Mouse (Mus musculus) left cerebral cortex, postnatal 14 days (tissue): Measurements from ENCODE around the gene Necap2. TPM values are rescaled to one million over a fixed set of nuclear protein-coding genes. Genes with fewer than 3 reads are reported as not detected.

ENCODE experiments used
- DNase-seq, 2 experiments: peaks; one replicate each; pipeline ENCODE4 v3.0.0; 2021 to 2022; ENCODE audit warnings: low spot score in 2 of 2, mixed read lengths in 1 of 2
- intact Hi-C: fragments of 180-260 bp; cut with DNase I; formaldehyde crosslinking; loops from one replicate; pipeline ENCODE4 v1.15.1; 2025
- total RNA-seq, 2 experiments: library from RNA; stranded (reverse); gene quantifications; 2 replicates each; pipeline ENCODE4 v1.2.3; 2021

Gene Necap2
- total RNA-seq, 2 experiments from 2014 or later = 45.4 to 50.2 TPM

- DNase-seq = no peak
- intact Hi-C loops = loop anchor here (5.0 kb wide), 1 partner anchor 39 kb away; no protein-coding TSS in a partner anchor
Measured at GRCm38 (mm10) chr4:141078510-141079137, 467 bp upstream of the Necap2 start.

DNA sequence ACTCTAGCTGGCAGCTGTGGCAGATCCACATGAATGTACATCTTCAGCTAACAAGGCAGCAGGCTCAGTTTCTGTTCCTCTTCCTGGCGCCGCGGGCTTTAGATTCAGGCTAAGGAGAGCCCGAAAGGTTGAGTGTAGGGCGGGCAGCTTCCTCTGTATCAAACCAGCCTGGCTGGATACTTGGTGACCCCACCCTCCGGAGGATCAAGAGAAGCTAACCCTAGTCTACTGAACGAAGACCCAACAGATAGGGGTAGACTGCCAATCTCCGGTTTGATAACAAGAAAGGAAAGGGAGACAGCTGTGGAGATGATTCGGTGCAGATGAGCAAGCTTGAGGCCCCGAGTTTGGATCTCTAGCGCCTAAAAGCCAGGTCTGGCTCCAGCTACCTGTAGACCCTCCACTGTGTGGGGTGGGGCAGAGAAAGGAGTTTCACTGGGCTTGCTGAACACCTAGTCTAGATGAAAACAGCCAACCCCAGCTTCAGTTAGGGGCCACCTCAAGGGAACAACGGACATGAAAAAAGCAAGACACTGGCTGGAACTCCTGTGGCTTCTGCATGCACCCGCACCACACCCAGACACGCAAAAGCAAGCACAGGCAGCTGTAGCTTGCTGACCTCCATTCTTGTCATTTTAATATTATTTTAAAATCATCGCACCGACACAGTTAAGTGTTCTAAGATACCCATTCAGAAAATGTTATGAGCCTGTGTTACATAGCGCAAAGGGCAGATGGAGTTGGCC is 1.2 kb downstream of the Necap2 start:
- DNase-seq = no peak
- intact Hi-C loops = loop anchor here (5.0 kb wide), 1 partner anchor 40 kb away; no protein-coding TSS in a partner anchor

DNA sequence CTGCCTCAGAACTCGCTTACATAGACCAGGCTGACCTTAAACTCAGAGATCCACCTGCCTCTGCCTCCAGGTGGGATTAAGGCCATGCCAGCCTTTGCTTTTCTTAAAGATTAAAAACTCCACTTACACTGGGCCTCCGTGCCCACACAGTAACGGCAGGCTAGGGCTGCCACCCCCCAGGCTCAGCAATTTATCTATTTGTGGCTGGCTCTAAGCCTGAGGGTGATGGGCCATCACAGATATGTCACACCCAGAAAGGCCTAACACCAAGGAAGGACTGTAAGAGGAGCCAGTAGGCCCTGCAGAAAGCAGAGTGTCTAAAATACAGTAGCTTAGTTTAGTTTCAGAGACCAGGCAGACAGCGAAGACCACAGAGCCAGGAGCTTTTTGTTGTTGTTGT is 4.0 kb downstream of the Necap2 start:
- intact Hi-C loops = no loop called here
- no peak for DNase-seq

- intact Hi-C loops = no loop called here
- DNase-seq = peak; percentile 75 to 85
Measured at GRCm38 (mm10) chr4:141073661-141074060, 4.5 kb downstream of the Necap2 start.

- intact Hi-C loops = no loop called here
- no peak for DNase-seq
Measured at GRCm38 (mm10) chr4:141072502-141072901, 5.7 kb downstream of the Necap2 start.

DNA sequence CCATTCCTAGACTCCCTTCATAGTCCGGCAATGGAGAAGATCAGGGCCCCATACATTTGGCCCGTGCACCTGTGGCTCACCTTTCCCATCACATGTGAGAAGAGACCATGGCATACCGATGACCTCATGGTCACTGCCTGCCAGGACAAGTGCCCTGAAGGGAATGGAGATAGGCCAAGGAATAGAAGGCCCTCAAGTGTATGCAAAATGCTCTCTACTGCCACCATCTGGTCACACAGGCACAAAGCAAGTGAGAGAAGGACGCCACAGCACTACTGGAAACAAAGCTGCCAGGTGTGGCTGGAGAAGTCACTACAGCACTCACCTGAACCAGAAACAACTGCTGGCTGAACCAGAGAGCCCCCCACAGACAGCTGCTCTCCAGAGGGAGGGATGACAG is 8.4 kb downstream of the Necap2 start:
- intact Hi-C loops = no loop called here
- DNase-seq = peak; percentile 66 to 68

DNA sequence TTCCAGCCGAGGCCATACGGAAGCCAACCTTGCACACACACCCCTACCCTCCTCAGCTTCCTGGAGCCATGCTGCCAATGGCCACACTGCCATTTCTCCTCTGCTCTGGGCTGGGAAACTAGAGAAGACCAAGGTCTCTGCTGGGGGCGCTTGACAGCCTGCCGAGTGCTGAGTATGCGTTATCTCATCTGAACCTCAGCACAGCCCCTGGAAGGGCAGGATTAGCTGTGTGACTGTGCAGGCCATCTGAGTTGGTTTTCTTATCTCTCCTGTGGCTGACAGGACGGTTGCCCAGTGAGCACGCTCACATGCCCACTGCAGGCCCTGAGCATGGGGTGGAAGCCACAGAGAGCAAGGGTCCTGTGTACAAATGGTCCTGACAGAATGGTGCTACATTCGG is 9.5 kb downstream of the Necap2 start:
- intact Hi-C loops = no loop called here
- no peak for DNase-seq

DNA sequence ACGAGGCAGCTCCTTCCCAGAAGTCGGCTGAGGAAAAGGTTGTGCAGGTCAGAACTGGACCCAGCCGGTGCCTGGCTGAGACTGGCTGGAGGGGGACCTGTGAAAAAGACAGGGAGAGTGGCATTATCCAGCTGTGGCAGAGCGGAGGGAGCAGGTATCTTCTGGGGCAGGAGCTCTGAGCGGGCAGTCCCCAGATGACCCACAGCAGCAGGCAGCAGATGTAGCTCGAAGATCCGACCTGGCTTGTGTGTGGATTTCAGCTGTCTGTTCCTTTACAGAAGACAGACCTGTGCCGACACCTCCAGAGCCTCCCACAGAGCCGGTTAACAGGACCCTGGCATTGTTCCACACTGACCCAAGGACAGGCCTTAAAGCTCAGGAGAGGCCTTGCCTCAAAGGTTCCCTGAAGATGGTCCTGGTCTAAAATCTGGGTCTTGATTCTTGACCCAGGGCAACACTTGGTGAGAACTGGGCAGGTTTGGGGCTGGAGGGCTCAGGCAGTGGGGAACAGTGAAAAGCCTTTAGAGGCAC is 10.6 kb downstream of the Necap2 start:
- intact Hi-C loops = no loop called here
- DNase-seq = no peak

- intact Hi-C loops = no loop called here
- no peak for DNase-seq
Measured at GRCm38 (mm10) chr4:141066709-141067515, 11.2 kb downstream of the Necap2 start.

- intact Hi-C loops = no loop called here
- DNase-seq = peak; percentile 85 to 94
Measured at GRCm38 (mm10) chr4:141065123-141065522, 13.0 kb downstream of the Necap2 start.

- intact Hi-C loops = no loop called here
- DNase-seq = no peak
Measured at GRCm38 (mm10) chr4:141064104-141064659, 14.0 kb downstream of the Necap2 start.

DNA sequence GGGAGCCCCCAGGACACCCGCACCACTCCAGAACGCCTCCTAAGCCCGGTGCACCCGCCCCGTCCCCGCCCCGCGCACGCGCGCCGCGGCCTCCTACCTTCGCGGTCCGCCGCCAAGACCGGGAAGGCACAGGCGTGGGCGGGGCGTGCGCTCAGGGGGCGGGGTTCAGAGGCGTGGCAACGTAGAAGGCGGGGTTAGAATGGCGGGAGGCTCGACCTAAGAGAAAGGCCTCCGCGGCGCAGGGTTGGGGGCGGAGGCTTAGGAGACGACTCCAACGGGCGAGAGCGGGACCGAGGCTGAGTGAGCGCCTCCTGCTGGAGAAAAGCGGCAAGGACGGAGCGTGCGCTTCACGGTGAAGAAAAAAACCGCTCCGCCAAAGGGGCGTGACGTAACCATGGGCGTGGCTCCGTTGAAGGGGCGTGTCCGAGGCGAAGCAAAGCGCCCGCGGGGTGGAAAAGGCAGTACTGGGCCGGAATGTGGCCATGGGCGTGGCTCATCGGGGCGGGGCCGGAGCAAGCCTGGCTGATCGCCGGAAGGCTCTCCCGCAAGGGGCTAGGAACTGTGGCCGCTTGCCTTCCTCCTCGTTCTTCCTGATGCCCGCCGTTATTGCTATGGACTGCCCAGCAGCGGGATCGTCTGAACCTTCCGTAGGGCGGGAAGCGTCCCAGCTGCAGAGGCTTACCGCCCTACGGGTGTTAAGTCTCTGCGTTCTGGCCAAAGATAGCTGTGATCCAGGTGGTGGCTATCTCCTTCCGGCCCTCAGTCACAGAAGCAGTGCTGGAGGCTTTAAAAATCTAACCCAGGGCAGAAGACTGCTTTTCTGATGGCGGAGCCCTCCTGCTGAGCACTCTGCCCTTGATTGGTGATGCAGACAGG is 17.5 kb downstream of the Necap2 start, which contains the start of gene Crocc:
Gene Crocc, minus strand, starts transcription at position 125 of the 876 bp plus-strand sequence.
- intact Hi-C loops = loop anchor here (2.0 kb wide), 1 partner anchor 16 kb away; no protein-coding TSS in a partner anchor
- DNase-seq = peak; percentile 98 to 99

- intact Hi-C loops = loop anchor here (2.0 kb wide), 1 partner anchor 15 kb away; no protein-coding TSS in a partner anchor
- no peak for DNase-seq
Measured at GRCm38 (mm10) chr4:141059616-141060425, 18.3 kb downstream of the Necap2 start.

- intact Hi-C loops = no loop called here
- no peak for DNase-seq
Measured at GRCm38 (mm10) chr4:141058835-141059234, 19.3 kb downstream of the Necap2 start.

DNA sequence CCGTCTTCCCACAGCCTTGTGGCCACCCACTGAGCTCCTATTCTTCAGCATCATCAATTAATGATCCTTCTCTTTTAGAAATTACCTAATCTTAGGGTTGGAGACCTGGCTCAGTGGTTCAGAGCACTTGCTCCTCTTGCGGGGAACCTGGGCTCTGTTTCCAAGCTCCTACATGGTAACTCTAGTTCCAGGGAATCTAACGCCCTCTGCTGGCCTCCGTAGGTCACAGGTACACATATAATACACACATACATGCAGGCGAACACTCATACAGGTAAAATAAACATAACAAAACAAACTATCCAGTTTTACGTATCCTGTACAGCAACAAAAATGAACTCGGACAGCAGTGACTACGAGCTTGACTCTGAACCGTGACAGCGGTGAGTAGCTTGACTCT is 21.2 kb downstream of the Necap2 start:
- intact Hi-C loops = no loop called here

GRCm38 (mm10) chr4:141053568-141054161 is 24.5 kb downstream of the Necap2 start:
- intact Hi-C loops = no loop called here
- peak; percentile 75 to 95 for DNase-seq

More for the DNA sequence above, 21.2 kb downstream of the Necap2 start:
- DNase-seq = no peak

DNA sequence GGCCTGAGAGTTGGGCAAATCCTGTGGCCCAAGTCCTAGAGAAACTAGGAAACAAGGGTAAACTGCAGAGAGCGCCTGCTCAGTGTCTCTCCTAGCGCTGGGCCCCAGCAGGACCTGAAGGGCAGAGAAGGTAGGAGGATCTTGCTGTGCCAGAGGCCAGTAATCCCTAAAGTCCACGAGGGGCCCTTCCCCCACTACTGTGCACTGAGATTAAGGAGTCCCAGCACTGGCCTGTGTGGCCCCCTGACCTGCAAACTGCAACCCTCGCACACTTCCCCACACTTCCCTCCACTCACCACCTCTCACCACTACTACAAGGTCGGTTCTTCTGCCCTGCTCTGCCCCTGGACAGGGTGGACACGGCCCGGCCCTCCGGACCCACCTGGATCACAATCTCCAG is 25.0 kb downstream of the Necap2 start:
- intact Hi-C loops = no loop called here
- DNase-seq = no peak
